Mouse (Mus musculus) C2C12 (cell line): ENCODE measurements around the gene Enox1.

Source experiments
- CTCF ChIP-seq: IDR thresholded peaks from one replicate; pipeline ENCODE4 v1.5.1; 2011; ENCODE audit not compliant: control insufficient read depth, insufficient read depth, insufficient read length
- FOSL1 ChIP-seq: IDR thresholded peaks from one replicate; pipeline ENCODE4 v1.8.0; 2011; ENCODE audit warnings: mild to moderate bottlenecking, low read length; ENCODE audit not compliant: poor library complexity, insufficient read depth, severe bottlenecking
- MAX ChIP-seq: IDR thresholded peaks from one replicate; pipeline ENCODE4 v1.6.1; 2011; ENCODE audit warnings: mild to moderate bottlenecking, control low read depth
- USF1 ChIP-seq: IDR thresholded peaks from one replicate; pipeline ENCODE4 v1.6.1; 2011; ENCODE audit warnings: low read depth, mild to moderate bottlenecking, control low read depth, moderate library complexity

DNA sequence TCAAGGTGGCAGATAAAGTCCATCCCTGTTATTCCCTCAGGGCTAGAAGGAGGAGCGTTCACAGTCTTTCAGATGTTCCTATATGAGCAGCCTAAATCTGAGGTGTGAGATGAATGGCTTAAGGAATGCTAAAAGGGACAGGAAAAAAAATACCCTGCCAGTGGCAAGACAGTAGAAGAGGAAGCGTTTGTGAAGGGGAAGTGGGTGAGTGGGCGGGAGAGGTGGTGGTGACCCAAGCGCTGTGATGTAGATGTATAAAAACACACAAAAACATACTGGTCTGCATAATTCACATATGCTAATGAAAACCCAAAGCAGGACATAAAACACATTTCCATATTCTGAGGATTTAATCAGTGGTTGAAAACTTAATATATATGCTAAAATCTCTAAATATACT is 367.7 kb downstream of the Enox1 start:
- TF ChIP-seq CTCF (no peak), FOSL1 (no peak), USF1 (no peak), MAX (no peak)
